Mouse (Mus musculus): Measurements from ENCODE around the gene Prx. TPM values are rescaled to one million over a fixed set of nuclear protein-coding genes. Genes with fewer than 3 reads are reported as not detected.
A peak's percentile ranks its signal among the peaks of the same experiment; 100 is the strongest.

The Prx gene
- polyA plus RNA-seq, 1 experiment from 2014 or later: 1.2 TPM

DNA sequence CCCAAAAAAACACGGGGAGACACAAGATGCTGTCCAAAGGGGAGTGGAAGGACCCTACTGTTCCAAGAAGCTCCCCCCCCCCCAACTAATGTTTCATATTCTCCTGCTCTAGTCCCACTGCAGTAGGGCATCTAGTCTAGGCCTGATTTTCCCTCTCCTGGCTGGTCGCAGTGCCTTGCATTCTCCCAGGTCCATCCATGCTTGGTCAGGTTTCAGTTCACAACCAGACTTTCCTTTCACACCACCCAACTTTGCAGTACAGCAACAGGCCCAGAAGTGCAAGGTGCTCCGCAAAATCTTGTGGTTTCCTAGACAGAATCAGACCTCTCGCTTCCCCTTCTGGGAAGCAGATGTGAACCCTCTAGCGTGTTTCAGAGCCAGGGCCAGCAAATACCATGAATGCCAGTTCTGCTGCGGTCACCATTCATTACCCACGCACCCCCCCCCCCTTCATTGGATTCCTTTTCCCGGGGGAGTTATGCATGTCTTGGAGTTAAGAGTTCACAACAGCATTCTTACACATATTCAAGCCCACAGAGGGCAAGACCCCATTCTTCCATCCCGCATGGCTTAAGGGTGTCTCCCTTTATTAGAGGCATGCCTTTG lies 7.7 kb downstream of the Prx start:
- peak overlapping the region; percentile 72; the same call in 1 of the 2 replicates for H3K9ac ChIP-seq (ENCODE audit: low read depth, low read length)
- no peak for ATAC-seq (ENCODE audit: low FRiP score, low TSS enrichment)

DNA sequence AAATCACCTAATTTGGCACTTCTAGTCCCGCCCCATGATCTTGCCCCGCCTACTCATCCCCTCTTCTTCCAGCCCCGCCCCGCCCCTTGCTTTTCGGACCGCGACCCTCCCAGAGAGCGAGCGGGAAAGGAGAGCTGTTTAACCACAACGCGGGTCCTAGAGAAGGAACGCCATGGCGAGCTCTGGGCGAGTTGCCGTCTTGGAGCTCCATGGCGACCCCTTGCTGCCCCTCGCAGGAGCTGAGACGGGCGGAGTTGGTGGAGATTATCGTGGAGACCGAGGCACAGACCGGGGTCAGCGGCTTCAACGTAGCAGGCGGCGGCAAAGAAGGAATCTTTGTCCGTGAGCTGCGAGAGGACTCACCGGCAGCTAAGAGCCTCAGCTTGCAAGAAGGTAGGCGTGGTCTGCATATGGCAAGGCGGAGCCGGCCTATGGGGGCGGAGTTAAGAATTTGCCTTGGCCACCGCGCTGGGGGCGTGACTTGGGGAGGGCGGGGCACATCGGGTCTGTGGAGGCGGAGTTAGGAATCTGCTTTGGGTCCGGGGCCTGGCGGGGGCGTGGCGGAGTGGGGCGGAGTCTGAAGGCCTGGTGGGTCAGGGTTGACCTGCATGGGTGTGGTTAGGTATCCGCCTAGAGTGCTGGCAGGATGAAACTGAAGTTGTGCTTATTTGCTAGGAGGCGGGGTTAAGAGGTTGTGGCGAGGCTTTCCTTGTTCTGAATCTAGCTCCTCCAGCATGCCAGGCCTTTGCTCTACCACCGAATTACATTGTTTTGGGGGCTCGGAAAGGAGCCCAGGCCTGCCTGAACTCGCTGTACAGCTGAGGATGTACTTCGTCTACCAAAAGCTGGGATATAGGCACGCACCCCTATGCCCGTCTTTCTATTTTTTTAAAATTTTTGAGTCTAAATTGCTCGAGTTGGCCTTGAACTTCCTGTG lies 8.9 kb downstream of the Prx start:
- Histone ChIP-seq H3K4me2 (replicated peaks; ENCODE audit: low read depth, low read length) (peak overlapping the region; percentile 65), H3K9me3 (ENCODE audit: control insufficient read depth, low read length) (no peaks in the 10 kb centered on the region), H3K9ac (ENCODE audit: low read depth, low read length) (peak overlapping the region; percentile 72), H3K27me3 (ENCODE audit: control insufficient read depth, insufficient read depth, low read length) (no peaks in the 10 kb centered on the region), H3K27ac (ENCODE audit: low read depth, low read length) (peak overlapping the region; percentile 99), H3K4me3 (ENCODE audit: low read length) (peak overlapping the region; percentile 50), H3K4me1 (ENCODE audit: control insufficient read depth, insufficient read depth, low read length) (peaks cover 8% of the 10 kb centered on the region), H3K36me3 (ENCODE audit: control insufficient read depth, insufficient read depth, low read length) (no peaks in the 10 kb centered on the region)
- WGBS: under 1% methylated on average over 53 of the region's 54 CpGs
- ATAC-seq (ENCODE audit: low FRiP score, low TSS enrichment): peak; percentile 94

More for the DNA sequence above, 7.7 kb downstream of the Prx start:
- WGBS: 45% methylated on average over 9 of the region's 9 CpGs
- Histone ChIP-seq H3K9me3 (ENCODE audit: control insufficient read depth, low read length) (no peaks in the 10 kb centered on the region), H3K36me3 (ENCODE audit: control insufficient read depth, insufficient read depth, low read length) (no peaks in the 10 kb centered on the region), H3K4me1 (ENCODE audit: control insufficient read depth, insufficient read depth, low read length) (peaks cover 8% of the 10 kb centered on the region), H3K27me3 (ENCODE audit: control insufficient read depth, insufficient read depth, low read length) (no peaks in the 10 kb centered on the region), H3K4me2 (replicated peaks; ENCODE audit: low read depth, low read length) (peak overlapping the region; percentile 65), H3K27ac (ENCODE audit: low read depth, low read length) (peak overlapping the region; percentile 99), H3K4me3 (ENCODE audit: low read length) (peak overlapping the region; percentile 50)

DNA sequence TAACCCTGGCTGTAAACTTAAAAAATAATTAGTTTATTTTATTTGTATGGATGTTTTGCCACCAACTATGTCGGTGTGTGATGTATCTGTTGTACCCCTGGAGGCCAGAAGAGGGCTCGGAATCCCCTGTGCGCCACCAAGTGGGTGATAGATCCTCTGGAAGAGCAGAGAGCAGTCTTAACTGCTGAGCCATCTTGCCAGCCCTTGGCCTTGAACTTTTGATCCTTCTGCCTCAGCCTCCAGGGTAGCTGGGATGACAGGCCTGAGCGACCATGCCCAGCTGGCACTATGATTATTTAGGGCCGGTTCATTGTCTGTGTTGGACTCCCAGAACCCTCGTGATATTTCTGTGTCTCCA lies 9.5 kb downstream of the Prx start:
- peaks cover 8% of the 10 kb centered on the region for H3K4me1 ChIP-seq (ENCODE audit: control insufficient read depth, insufficient read depth, low read length)
- H3K27me3 ChIP-seq (ENCODE audit: control insufficient read depth, insufficient read depth, low read length): no peaks in the 10 kb centered on the region
- no peak overlapping the region; the same call in 1 of the 2 replicates for H3K9ac ChIP-seq (ENCODE audit: low read depth, low read length)
- H3K4me3 ChIP-seq (ENCODE audit: low read length): peak overlapping the region; percentile 50
- 22% methylated on average over 6 of the region's 6 CpGs for WGBS
- peak; percentile 40 for ATAC-seq (ENCODE audit: low FRiP score, low TSS enrichment)
- no peaks in the 10 kb centered on the region for H3K9me3 ChIP-seq (ENCODE audit: control insufficient read depth, low read length)
- H3K4me2 ChIP-seq (replicated peaks; ENCODE audit: low read depth, low read length): peak overlapping the region; percentile 65
- peak overlapping the region; percentile 80; the same call in 1 of the 2 replicates for H3K27ac ChIP-seq (ENCODE audit: low read depth, low read length)
- H3K36me3 ChIP-seq (ENCODE audit: control insufficient read depth, insufficient read depth, low read length): no peaks in the 10 kb centered on the region

DNA sequence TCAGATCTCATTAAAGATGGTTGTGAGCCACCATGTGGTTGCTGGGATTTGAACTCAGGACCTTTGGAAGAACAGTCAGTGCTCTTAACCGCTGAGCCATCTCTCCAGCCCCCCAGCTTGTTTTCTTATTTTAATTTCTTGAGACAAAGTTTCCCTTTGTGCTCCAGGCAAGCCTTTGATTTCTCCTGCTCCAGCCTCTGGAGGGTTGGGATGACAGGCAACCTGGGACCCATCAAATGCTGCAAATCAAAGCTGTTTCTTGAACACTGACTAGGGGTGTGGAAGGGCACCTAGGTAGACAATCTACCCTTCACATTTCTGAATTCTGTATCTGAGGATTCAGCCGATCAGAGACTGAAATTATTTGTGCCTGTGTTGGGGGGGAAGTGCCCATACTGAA lies 11.7 kb downstream of the Prx start:
- Histone ChIP-seq H3K4me2 (replicated peaks; ENCODE audit: low read depth, low read length) (no peak overlapping the region), H3K36me3 (ENCODE audit: control insufficient read depth, insufficient read depth, low read length) (no peaks in the 10 kb centered on the region), H3K9me3 (ENCODE audit: control insufficient read depth, low read length) (no peaks in the 10 kb centered on the region), H3K27me3 (ENCODE audit: control insufficient read depth, insufficient read depth, low read length) (no peaks in the 10 kb centered on the region), H3K4me3 (ENCODE audit: low read length) (no peak overlapping the region), H3K27ac (ENCODE audit: low read depth, low read length) (no peak overlapping the region), H3K9ac (ENCODE audit: low read depth, low read length) (no peak overlapping the region), H3K4me1 (ENCODE audit: control insufficient read depth, insufficient read depth, low read length) (peaks cover 8% of the 10 kb centered on the region)
- ATAC-seq (ENCODE audit: low FRiP score, low TSS enrichment): no peak
- 91% methylated on average over 2 of the region's 2 CpGs for WGBS

DNA sequence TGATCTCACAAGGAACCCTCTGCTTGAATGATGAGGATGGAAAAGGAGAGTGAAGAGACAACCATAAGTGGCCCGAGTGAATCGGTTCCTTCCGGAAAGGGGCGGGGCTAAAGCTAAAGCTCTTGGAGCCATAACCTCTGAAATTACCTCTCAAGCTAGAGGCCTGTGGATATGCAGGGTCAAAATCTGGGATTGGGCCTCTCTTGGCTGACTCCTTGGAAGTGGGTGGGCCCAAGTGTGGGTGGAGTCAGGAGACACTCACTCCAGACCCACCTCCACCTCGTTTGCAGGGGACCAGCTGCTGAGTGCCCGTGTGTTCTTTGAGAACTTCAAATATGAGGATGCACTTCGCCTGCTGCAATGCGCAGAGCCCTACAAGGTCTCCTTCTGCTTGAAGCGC lies 15.8 kb downstream of the Prx start:
- H3K36me3 ChIP-seq (ENCODE audit: control insufficient read depth, insufficient read depth, low read length): peaks cover 6% of the 10 kb centered on the region; the same call in 1 of the 2 replicates
- H3K27me3 ChIP-seq (ENCODE audit: control insufficient read depth, insufficient read depth, low read length): no peaks in the 10 kb centered on the region
- H3K9ac ChIP-seq (ENCODE audit: low read depth, low read length): no peak overlapping the region
- no peaks in the 10 kb centered on the region for H3K4me1 ChIP-seq (ENCODE audit: control insufficient read depth, insufficient read depth, low read length)
- H3K9me3 ChIP-seq (ENCODE audit: control insufficient read depth, low read length): peaks cover 4% of the 10 kb centered on the region; the same call in 1 of the 2 replicates
- 63% methylated on average over 9 of the region's 9 CpGs for WGBS
- H3K27ac ChIP-seq (ENCODE audit: low read depth, low read length): no peak overlapping the region
- no peak overlapping the region for H3K4me3 ChIP-seq (ENCODE audit: low read length)
- no peak overlapping the region for H3K4me2 ChIP-seq (replicated peaks; ENCODE audit: low read depth, low read length)
- no peak for ATAC-seq (ENCODE audit: low FRiP score, low TSS enrichment)

DNA sequence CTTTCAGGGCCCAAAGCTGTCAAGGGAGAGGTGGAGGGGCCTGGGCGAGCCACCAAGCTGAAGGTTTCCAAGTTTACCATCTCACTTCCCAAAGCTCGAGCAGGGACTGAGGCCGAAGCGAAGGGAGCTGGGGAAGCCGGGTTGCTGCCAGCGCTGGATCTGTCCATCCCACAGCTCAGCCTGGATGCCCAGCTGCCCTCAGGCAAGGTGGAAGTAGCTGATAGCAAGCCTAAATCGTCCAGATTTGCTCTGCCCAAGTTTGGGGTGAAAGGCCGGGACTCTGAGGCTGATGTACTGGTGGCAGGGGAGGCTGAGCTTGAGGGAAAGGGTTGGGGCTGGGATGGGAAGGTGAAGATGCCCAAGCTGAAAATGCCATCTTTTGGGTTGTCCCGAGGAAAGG lies 19.2 kb downstream of the Prx start:
- ATAC-seq (ENCODE audit: low FRiP score, low TSS enrichment): no peak
- WGBS: 87% methylated on average over 9 of the region's 9 CpGs

DNA sequence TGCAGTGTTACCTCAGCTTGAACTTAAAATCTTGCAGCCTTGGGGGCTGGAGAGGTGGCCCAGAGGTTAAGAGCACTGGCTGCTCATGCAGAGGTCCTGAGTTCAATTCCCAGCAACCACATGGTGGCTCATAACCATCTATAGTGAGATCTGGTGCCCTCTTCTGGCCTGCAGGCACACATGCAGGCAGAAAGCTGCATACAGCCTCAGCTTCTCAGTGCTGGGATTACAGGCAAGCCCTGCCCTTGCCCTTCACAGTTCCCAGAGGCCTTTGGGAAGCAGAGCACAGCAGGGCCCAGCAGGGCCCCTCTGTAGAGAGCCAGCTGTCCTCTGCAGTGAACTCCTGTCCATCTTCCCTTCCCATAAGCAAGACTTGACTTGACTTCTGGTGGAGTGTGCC lies 21.0 kb downstream of the Prx start:
- Histone ChIP-seq H3K9ac (ENCODE audit: low read depth, low read length) (no peak overlapping the region), H3K4me1 (ENCODE audit: control insufficient read depth, insufficient read depth, low read length) (no peaks in the 10 kb centered on the region), H3K27ac (ENCODE audit: low read depth, low read length) (no peak overlapping the region), H3K36me3 (ENCODE audit: control insufficient read depth, insufficient read depth, low read length) (peaks cover 6% of the 10 kb centered on the region; the same call in 1 of the 2 replicates), H3K9me3 (ENCODE audit: control insufficient read depth, low read length) (peaks cover 4% of the 10 kb centered on the region; the same call in 1 of the 2 replicates), H3K4me3 (ENCODE audit: low read length) (no peak overlapping the region), H3K4me2 (replicated peaks; ENCODE audit: low read depth, low read length) (no peak overlapping the region), H3K27me3 (ENCODE audit: control insufficient read depth, insufficient read depth, low read length) (no peaks in the 10 kb centered on the region)
- ATAC-seq (ENCODE audit: low FRiP score, low TSS enrichment): no peak

More for the DNA sequence above, 19.2 kb downstream of the Prx start:
- H3K9me3 ChIP-seq (ENCODE audit: control insufficient read depth, low read length): peaks cover 4% of the 10 kb centered on the region; the same call in 1 of the 2 replicates
- no peaks in the 10 kb centered on the region for H3K27me3 ChIP-seq (ENCODE audit: control insufficient read depth, insufficient read depth, low read length)
- no peak overlapping the region for H3K9ac ChIP-seq (ENCODE audit: low read depth, low read length)
- H3K4me2 ChIP-seq (replicated peaks; ENCODE audit: low read depth, low read length): no peak overlapping the region
- H3K27ac ChIP-seq (ENCODE audit: low read depth, low read length): no peak overlapping the region
- no peaks in the 10 kb centered on the region for H3K4me1 ChIP-seq (ENCODE audit: control insufficient read depth, insufficient read depth, low read length)
- no peak overlapping the region for H3K4me3 ChIP-seq (ENCODE audit: low read length)
- H3K36me3 ChIP-seq (ENCODE audit: control insufficient read depth, insufficient read depth, low read length): peaks cover 6% of the 10 kb centered on the region; the same call in 1 of the 2 replicates

DNA sequence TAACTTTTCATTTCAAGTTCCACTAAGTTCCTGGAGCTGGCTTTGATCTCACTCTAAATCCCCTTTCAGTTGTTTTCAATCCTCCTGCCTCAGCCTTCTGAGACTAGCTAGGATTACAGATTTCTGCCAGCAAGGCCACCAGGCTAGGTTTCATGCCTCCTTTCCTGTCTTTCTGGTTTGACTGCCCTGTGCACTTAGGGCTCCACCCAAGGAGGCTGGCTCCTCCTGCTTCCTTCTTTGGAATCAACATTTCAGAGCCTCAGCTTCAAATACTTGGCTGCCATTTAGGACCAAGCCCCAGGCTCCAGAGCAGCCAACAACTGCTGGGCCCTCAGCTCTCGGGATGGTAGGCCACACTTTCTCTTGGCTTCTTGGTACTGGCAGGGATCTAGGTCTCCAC lies 21.5 kb downstream of the Prx start:
- Histone ChIP-seq H3K4me1 (ENCODE audit: control insufficient read depth, insufficient read depth, low read length) (no peaks in the 10 kb centered on the region), H3K4me3 (ENCODE audit: low read length) (no peak overlapping the region), H3K9ac (ENCODE audit: low read depth, low read length) (no peak overlapping the region), H3K27me3 (ENCODE audit: control insufficient read depth, insufficient read depth, low read length) (no peaks in the 10 kb centered on the region), H3K9me3 (ENCODE audit: control insufficient read depth, low read length) (peaks cover 4% of the 10 kb centered on the region; the same call in 1 of the 2 replicates), H3K4me2 (replicated peaks; ENCODE audit: low read depth, low read length) (no peak overlapping the region), H3K27ac (ENCODE audit: low read depth, low read length) (no peak overlapping the region), H3K36me3 (ENCODE audit: control insufficient read depth, insufficient read depth, low read length) (peaks cover 6% of the 10 kb centered on the region; the same call in 1 of the 2 replicates)
- 73% methylated on average over 1 of the region's 1 CpGs for WGBS
- ATAC-seq (ENCODE audit: low FRiP score, low TSS enrichment): no peak

DNA sequence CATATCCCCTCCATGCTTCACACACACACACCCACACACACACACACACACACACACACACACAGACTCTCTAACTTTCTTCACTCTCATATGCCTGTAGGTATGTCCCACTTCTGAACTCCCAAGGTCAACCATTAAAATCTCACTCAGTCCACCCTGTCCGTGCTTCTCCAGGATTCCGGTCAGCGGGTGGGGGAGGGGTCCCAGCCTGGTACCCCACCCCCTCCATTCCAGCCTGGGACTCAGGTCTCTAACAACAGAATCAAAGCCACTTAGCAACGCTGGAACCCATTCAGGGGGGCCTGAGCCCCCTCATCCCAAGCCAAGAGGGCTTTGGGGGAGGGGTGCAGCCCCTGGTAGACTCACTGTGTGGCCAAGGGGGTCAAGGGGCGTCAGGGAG lies 23.8 kb downstream of the Prx start, which contains the start of gene Hipk4:
Gene Hipk4 (plus strand): TSS at position 301 of the 400 bp plus-strand sequence.
- no peak within 1 kb of the TSS for H3K4me2 ChIP-seq (replicated peaks; ENCODE audit: low read depth, low read length)
- no peaks in the 10 kb centered on the region for H3K36me3 ChIP-seq (ENCODE audit: control insufficient read depth, insufficient read depth, low read length)
- H3K9ac ChIP-seq (ENCODE audit: low read depth, low read length): no peak within 1 kb of the TSS
- H3K9me3 ChIP-seq (ENCODE audit: control insufficient read depth, low read length): peaks cover 4% of the 10 kb centered on the region; the same call in 1 of the 2 replicates
- no peak within 1 kb of the TSS for H3K4me3 ChIP-seq (ENCODE audit: low read length)
- no peak for ATAC-seq (ENCODE audit: low FRiP score, low TSS enrichment)
- 59% methylated on average over 5 of the region's 5 CpGs for WGBS
- H3K27ac ChIP-seq (ENCODE audit: low read depth, low read length): no peak within 1 kb of the TSS
- no peaks in the 10 kb centered on the region for H3K27me3 ChIP-seq (ENCODE audit: control insufficient read depth, insufficient read depth, low read length)
- no peaks in the 10 kb centered on the region for H3K4me1 ChIP-seq (ENCODE audit: control insufficient read depth, insufficient read depth, low read length)

Measured in kidney, embryonic 14.5 days (tissue).